Mouse (Mus musculus): Measurements from ENCODE around the gene Gmppb. TPM values are rescaled to one million over a fixed set of nuclear protein-coding genes. Genes with fewer than 3 reads are reported as not detected.

The Gmppb gene
- polyA plus RNA-seq, 1 experiment from 2014 or later: 13.8 TPM

GRCm38 (mm10) chr9:108099619-108100018 lies 50.6 kb downstream of the Gmppb start:
- H3K27me3 ChIP-seq (ENCODE audit: control insufficient read depth, insufficient read depth, low read depth, low read length): no peaks in the 10 kb centered on the region
- ATAC-seq (ENCODE audit: low read depth): no peak
- H3K4me2 ChIP-seq (ENCODE audit: low read depth, low read length): no peak overlapping the region
- H3K9me3 ChIP-seq (replicated peaks; ENCODE audit: control insufficient read depth, low read length): no peaks in the 10 kb centered on the region
- H3K36me3 ChIP-seq (ENCODE audit: control insufficient read depth, insufficient read depth): 0 out of 2 replicates have a peak, but pooled peaks cover 3% of the 10 kb centered on the region
- 88% methylated on average over 8 of the region's 8 CpGs for WGBS (ENCODE audit: insufficient replicate concordance)
- no peak overlapping the region for H3K4me3 ChIP-seq (ENCODE audit: low read depth, low read length)
- H3K9ac ChIP-seq (ENCODE audit: low read depth, low read length): no peak overlapping the region
- H3K4me1 ChIP-seq (ENCODE audit: control insufficient read depth, low read depth, low read length): peaks cover 45% of the 10 kb centered on the region
- peak overlapping the region; percentile 16; the same call in 1 of the 2 replicates for H3K27ac ChIP-seq (ENCODE audit: low read length)

Small RNA genes lying within 50 kb of the gene (microRNA-seq; reads per million reads assigned to microRNA genes)
- gene Mir7088: 1.7 reads per million

Other genes starting within 250 kb of the Gmppb start
- 25.8 and 26.6 TPM in 2 replicates for gene Rbm6, start 176.0 kb upstream of the Gmppb start, polyA plus RNA-seq (2015; fragmentation: Nextera tagmentation; extraction: Ambion mirVana)
- 3.6 and 4.1 TPM in 2 replicates for gene Mon1a, start 161.1 kb upstream of the Gmppb start, polyA plus RNA-seq (2015; fragmentation: Nextera tagmentation; extraction: Ambion mirVana)
- gene Mst1r, start 142.4 kb upstream of the Gmppb start, polyA plus RNA-seq (2015; fragmentation: Nextera tagmentation; extraction: Ambion mirVana): 1.3 and 2.8 TPM in 2 replicates
- gene Actl11, start 120.8 kb upstream of the Gmppb start, polyA plus RNA-seq (2015; fragmentation: Nextera tagmentation; extraction: Ambion mirVana): not detected in 2 replicates
- gene Camkv, start 113.6 kb upstream of the Gmppb start, polyA plus RNA-seq (2015; fragmentation: Nextera tagmentation; extraction: Ambion mirVana): 0.11 TPM in 2 replicates
- gene Traip, start 99.1 kb upstream of the Gmppb start, polyA plus RNA-seq (2015; fragmentation: Nextera tagmentation; extraction: Ambion mirVana): 11.1 and 13.3 TPM in 2 replicates
- gene Uba7, start 73.7 kb upstream of the Gmppb start, polyA plus RNA-seq (2015; fragmentation: Nextera tagmentation; extraction: Ambion mirVana): 43.8 and 47.7 TPM in 2 replicates
- 0.41 and 0.49 TPM in 2 replicates for gene Gm20661, start 66.2 kb upstream of the Gmppb start, polyA plus RNA-seq (2015; fragmentation: Nextera tagmentation; extraction: Ambion mirVana)
- gene Inka1, start 63.4 kb upstream of the Gmppb start, polyA plus RNA-seq (2015; fragmentation: Nextera tagmentation; extraction: Ambion mirVana): 41.0 and 46.1 TPM in 2 replicates
- 1.0 and 1.2 TPM in 2 replicates for gene Cdhr4, start 56.7 kb upstream of the Gmppb start, polyA plus RNA-seq (2015; fragmentation: Nextera tagmentation; extraction: Ambion mirVana)
- 0.22 and 0.48 TPM in 2 replicates for gene Gm20662, start 52.9 kb upstream of the Gmppb start, polyA plus RNA-seq (2015; fragmentation: Nextera tagmentation; extraction: Ambion mirVana)
- gene Ip6k1, start 46.7 kb upstream of the Gmppb start, polyA plus RNA-seq (2015; fragmentation: Nextera tagmentation; extraction: Ambion mirVana): 39.1 and 45.3 TPM in 2 replicates
- 1.6 and 2.1 TPM in 2 replicates for gene Amigo3, start 3.9 kb downstream of the Gmppb start, polyA plus RNA-seq (2015; fragmentation: Nextera tagmentation; extraction: Ambion mirVana)
- gene Mst1, start 31.2 kb downstream of the Gmppb start, polyA plus RNA-seq (2015; fragmentation: Nextera tagmentation; extraction: Ambion mirVana): 52.5 and 62.0 TPM in 2 replicates
- gene Rnf123, start 34.1 kb downstream of the Gmppb start, polyA plus RNA-seq (2015; fragmentation: Nextera tagmentation; extraction: Ambion mirVana): 92.7 and 106 TPM in 2 replicates
- 167 and 172 TPM in 2 replicates for gene Apeh, start 45.4 kb downstream of the Gmppb start, polyA plus RNA-seq (2015; fragmentation: Nextera tagmentation; extraction: Ambion mirVana)
- 1.0 and 1.2 TPM in 2 replicates for gene Bsn, start 141.1 kb downstream of the Gmppb start, polyA plus RNA-seq (2015; fragmentation: Nextera tagmentation; extraction: Ambion mirVana)
- 17.0 and 20.4 TPM in 2 replicates for gene Dag1, start 214.7 kb downstream of the Gmppb start, polyA plus RNA-seq (2015; fragmentation: Nextera tagmentation; extraction: Ambion mirVana)
- gene Nicn1, start 241.2 kb downstream of the Gmppb start, polyA plus RNA-seq (2015; fragmentation: Nextera tagmentation; extraction: Ambion mirVana): 7.4 and 7.6 TPM in 2 replicates
- gene Amt, start 247.6 kb downstream of the Gmppb start, polyA plus RNA-seq (2015; fragmentation: Nextera tagmentation; extraction: Ambion mirVana): 14.4 and 15.0 TPM in 2 replicates